Mouse (Mus musculus) CD8-positive naive resting alpha-beta T cell, adult 2 months (primary cell): ENCODE data around the gene Socs1.

ENCODE experiments used
- DNase-seq, 2 experiments: peaks; one replicate each; pipeline ENCODE4 v3.0.0; 2022; ENCODE audit warnings: low read depth in 2 of 2, low spot score in 2 of 2

Gene Socs1

GRCm38 (mm10) chr16:10763540-10764264 lies 21.6 kb downstream of the Socs1 start:
- DNase-seq: no peak

DNA sequence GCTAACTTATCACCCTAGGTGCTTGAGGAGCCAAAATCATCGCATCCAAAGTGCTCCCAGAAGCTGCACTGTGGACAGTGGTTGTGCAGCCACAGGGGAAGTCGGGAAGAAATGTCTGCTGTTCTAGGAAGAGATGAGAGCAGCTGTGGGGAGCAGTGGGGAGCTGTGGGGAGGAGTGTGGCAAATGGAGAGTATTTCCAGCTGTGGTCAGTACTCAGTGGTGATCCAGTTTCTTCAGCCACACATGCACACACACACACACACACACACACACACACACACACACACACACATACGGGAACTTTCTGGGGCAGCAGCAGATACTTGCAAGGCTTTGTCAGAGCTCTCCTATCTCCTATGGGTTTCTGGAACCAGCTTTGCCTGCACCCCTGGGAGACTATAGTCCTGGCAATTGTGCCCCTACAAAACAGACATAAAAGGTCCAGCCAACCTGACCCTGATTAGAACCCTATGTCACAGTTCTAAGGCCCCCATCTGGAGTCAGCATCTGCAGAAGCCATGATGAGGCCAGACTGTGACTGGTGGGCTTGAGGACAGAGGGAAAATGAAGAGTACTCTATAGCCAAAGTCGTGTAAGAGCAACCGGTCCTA lies 22.7 kb downstream of the Socs1 start:
- DNase-seq: no peak

DNA sequence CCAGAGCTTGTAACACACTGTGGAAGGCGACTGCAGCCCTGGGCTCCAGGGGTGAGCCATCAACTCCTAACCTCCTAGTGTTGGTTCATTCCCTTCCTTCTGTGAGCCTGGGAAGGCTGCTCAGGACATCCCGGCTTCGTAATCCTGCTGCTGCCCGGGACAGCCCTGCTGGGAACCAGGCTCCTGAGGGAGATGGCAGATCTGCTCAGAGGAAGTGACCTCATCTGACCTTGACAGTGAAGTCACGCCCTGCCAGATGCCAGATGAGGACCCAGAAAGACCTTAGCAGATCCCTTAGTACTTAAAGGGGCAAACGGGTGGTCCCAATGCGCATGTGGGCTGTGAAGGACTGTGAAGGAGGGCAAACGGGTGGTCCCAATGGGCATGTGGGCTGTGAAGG lies 24.2 kb downstream of the Socs1 start:
- no peak for DNase-seq

DNA sequence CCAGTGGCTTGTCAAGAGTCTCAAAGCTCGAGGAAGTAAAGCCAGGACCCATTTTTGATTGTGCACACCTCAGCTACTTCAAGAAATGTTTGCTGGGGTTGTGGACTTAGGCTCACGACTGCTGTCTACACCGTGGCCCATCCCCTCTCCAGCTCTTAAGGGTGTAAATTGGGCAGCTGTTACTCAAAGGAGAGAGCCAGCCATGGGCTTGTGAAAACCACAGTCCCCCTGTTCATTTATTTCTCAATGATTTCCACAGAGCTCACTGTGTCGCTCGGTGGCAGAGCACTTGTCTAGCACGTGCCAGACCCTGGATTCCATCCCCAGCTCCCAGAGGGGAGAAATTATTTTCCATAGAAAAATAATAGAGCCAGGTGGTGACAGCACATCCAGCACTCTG lies 29.2 kb downstream of the Socs1 start:
- DNase-seq: no peak

- DNase-seq: no peak
Observed at GRCm38 (mm10) chr16:10754521-10755296, 30.6 kb downstream of the Socs1 start.

DNA sequence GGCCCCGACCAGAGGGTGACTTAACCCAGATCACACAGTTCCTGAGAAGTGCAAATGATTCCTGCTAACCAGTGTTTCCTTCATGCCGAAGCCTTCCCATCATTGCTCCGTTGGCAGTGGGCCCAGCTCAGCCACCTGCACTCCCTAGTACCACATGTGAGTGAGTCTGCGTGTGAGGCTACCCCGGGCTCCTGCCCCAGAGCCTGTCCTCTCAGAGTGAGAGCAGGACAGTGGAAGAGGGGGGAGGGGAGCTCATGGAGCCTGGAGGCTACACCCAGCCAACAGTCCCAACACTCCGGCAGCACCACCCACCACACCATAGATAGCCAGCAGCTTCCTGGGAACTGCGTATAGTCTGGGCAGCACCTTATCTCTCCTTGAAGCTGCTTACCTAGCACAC lies 35.5 kb downstream of the Socs1 start:
- DNase-seq: no peak

- no peak for DNase-seq
Observed at GRCm38 (mm10) chr16:10749226-10749625, 36.1 kb downstream of the Socs1 start.

DNA sequence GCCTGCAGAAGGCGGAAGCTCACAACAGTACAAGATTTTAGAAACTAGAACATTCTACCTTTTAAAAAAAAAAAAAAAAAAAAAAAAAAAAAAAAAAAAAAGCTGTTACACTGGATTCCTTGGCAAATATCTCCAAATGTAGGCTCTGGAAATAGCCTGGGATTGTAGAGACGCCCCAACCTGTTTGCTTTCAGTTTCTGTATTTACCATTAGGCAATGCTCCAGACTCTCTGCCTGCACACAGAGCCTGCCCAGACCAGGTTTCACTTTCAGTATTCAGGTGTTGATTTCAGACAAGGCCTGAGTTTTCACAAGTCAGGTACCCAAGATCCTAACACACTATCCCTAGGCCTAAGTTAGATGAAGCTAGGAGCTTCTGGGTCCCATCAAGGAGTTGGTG lies 44.3 kb downstream of the Socs1 start:
- DNase-seq: peak; percentile 11 to 34

DNA sequence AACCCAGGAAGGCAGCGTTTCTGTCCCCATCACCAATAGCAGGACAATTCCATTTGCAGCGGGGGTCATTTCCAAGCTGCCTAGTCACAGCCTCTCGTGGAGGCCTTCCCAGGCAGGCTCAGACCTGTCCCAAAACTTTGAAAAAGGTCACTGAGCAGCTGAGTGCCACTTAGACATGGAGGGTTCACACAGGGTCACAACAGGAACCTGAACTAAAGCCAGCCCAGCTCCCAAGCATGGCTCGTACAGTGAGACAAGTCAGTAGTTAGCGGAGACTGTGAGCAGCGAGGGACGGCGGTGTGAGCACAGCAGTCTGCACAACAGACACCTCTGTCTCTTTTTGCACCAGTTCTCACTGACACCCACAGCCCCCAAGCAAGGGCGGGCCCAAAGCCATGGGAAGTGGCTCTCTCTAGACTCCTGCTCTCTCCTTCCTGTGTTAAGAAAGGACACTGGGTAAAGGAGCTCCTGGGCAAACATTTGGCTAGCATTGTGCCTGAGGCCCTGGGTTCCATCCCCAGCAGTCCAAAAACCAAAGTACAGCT lies 45.4 kb downstream of the Socs1 start:
- no peak for DNase-seq

- no peak for DNase-seq
Observed at GRCm38 (mm10) chr16:10738866-10739265, 46.5 kb downstream of the Socs1 start.

GRCm38 (mm10) chr16:10737571-10737970 lies 47.8 kb downstream of the Socs1 start:
- DNase-seq: no peak

DNA sequence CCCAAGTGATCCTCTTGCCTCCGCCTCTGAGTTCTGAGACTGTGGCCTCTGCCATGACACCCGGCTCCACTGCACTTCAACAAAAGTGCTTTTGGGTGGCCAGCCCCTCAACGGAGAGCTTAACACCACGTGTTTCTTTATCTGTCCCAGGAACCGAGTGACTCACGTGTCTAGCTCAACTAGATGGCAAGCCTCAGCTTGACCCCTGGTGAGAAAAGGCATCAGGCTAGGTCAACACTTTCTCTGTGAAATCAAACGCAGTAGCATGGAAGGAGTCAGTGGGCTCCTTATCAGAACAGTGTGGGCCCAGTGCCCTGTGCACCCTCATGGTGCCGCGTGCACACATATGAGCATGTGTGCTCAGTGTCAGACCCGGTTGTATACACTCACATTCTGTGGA lies 49.0 kb downstream of the Socs1 start:
- no peak for DNase-seq

DNA sequence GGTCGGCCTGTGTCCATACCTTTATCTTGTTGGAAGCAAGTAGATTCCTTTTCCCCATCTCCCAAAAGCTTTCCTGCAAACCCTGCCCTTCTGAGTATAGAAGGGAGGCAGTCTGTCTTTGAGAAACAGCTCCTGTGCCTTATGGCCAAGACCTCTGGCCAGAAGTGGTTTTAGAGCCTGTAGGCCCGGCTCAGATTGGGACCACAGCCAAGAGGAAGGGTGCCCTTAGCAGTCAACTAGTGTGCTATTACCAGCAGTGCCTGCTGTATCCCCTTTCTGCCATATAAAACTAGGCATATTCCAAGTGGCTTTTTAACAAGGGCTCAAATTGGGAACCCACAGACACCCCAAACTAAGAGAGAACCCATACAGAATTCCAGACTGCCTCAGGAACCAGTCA lies 49.6 kb downstream of the Socs1 start:
- DNase-seq: no peak

DNA sequence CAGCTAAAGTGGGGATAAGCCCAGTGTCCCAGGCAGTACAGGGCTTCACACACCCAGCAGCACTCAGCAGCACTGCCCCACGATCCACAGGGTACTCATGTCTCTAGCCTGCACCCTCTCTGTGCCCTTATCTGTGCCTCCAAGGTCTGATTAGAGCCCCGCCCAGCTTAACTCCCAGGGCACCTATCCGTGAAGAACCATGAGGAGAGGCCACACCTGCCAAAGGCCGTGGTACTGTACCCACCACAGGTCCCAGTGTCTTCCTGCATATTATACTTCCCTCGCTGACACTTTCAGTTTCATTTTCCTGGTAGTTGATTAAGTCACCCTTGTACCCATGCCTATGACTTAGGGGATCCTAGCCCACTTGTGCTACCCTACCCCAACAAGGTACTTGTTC lies 52.9 kb downstream of the Socs1 start:
- DNase-seq: peak; percentile 18 to 29
